Mouse (Mus musculus) fibroblast of lung, adult 2 months (primary cell): ENCODE data around the gene Fam222a.

ENCODE experiments used
- DNase-seq: peaks from one replicate; pipeline ENCODE4 v3.0.0-alpha.2; 2011; ENCODE audit warnings: low read depth

Gene Fam222a

GRCm38 (mm10) chr5:114567565-114568197, at the start of gene Fam222a:
Gene Fam222a (plus strand): TSS chr5:114568016.
- no peak for DNase-seq

GRCm38 (mm10) chr5:114528355-114528754, 39.5 kb upstream of the Fam222a start:
- DNase-seq, result no peak

GRCm38 (mm10) chr5:114530337-114530736, 37.5 kb upstream of the Fam222a start:
- DNase-seq, result no peak

GRCm38 (mm10) chr5:114532055-114532454, 35.8 kb upstream of the Fam222a start:
- DNase-seq, result no peak

- DNase-seq, result no peak
Measured at GRCm38 (mm10) chr5:114537308-114538020, 30.4 kb upstream of the Fam222a start.

- DNase-seq, result no peak
Measured at GRCm38 (mm10) chr5:114538021-114538405, 29.8 kb upstream of the Fam222a start.

GRCm38 (mm10) chr5:114538752-114539151, 29.1 kb upstream of the Fam222a start:
- no peak for DNase-seq

- no peak for DNase-seq
Measured at GRCm38 (mm10) chr5:114539766-114540165, 28.1 kb upstream of the Fam222a start.

- no peak for DNase-seq
Measured at GRCm38 (mm10) chr5:114541656-114542445, 26.0 kb upstream of the Fam222a start.

GRCm38 (mm10) chr5:114543656-114544055, 24.2 kb upstream of the Fam222a start:
- DNase-seq, result no peak

- DNase-seq, result no peak
Measured at GRCm38 (mm10) chr5:114544205-114544604, 23.6 kb upstream of the Fam222a start.

- DNase-seq, result no peak
Measured at GRCm38 (mm10) chr5:114545076-114545475, 22.7 kb upstream of the Fam222a start.

GRCm38 (mm10) chr5:114548976-114549375, 18.8 kb upstream of the Fam222a start:
- no peak for DNase-seq

- DNase-seq, result no peak
Measured at GRCm38 (mm10) chr5:114549770-114550169, 18.0 kb upstream of the Fam222a start.

- no peak for DNase-seq
Measured at GRCm38 (mm10) chr5:114550431-114550830, 17.4 kb upstream of the Fam222a start.

- no peak for DNase-seq
Measured at GRCm38 (mm10) chr5:114550886-114551492, 16.8 kb upstream of the Fam222a start.

- no peak for DNase-seq
Measured at GRCm38 (mm10) chr5:114552507-114553208, 15.2 kb upstream of the Fam222a start.

- DNase-seq, result no peak
Measured at GRCm38 (mm10) chr5:114553706-114554105, 14.1 kb upstream of the Fam222a start.

- DNase-seq, result no peak
Measured at GRCm38 (mm10) chr5:114555424-114555823, 12.4 kb upstream of the Fam222a start.

GRCm38 (mm10) chr5:114556109-114556508, 11.7 kb upstream of the Fam222a start:
- DNase-seq, result no peak

- no peak for DNase-seq
Measured at GRCm38 (mm10) chr5:114557765-114558731, 9.8 kb upstream of the Fam222a start.
